13 mouse cellular contexts compared by ENCODE assay signal in the genomic region with DNA sequence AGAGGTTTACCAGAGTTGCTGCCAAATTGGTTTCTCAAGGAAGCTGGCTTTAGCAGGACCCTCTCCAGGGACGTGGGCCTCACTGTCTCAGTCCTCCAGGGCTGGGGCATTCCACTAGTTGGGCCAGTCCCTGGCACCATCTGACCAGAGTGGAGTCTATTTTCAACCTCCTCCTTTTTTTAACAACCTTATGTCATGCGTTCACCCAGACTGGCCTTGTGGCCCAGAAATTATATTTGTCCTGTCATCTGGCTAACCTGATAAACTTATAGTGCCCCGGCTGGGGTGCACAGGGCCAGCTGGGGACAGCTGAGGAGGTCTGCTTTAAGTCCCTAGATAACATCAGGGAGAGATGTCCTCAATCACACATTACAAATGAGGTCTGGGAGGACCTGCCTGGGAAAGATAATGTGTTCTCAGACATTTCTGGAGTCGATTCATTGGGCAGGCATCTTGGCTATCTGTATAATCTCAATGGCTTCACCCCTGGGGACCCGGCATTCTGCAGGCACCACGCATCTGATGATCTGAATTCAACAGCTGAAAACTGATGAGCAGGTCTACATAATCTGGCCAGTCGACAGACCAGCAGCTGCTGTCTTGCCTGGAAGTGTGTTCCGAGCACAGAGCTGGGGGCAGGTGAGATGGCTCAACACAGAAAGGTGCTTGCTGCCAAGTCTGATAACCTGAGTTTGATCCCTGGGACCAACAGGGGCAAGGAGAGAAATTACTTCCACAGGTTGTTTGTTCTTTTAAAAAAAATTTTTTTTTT.
DNase-seq lines count a peak whose midpoint lies in the region; ATAC-seq and TF ChIP-seq lines count a peak whose summit lies in the region.
"Had no signal": no experiment of that assay in that cellular context is flagged by ENCODE, and none has a peak within 500 bp of the region (broad histone marks: within the 10 kb centered on the region; RNA-seq: fewer than 3 reads in every experiment).

No protein-coding gene starts in this region.

- H3K4me3 ChIP-seq in embryonic facial prominence, embryonic 13.5 days: no peak overlapping the region
- no peak overlapping the region for H3K4me3 ChIP-seq in heart, embryonic 12.5 days
- no peak overlapping the region for H3K4me3 ChIP-seq in limb, embryonic 14.5 days (replicated peaks; ENCODE audit: low read length)
- no peak overlapping the region for H3K4me3 ChIP-seq in kidney, embryonic 16.5 days (ENCODE audit: low read length)
- H3K4me3 ChIP-seq: forebrain, embryonic 12.5 days had no signal

- DNase-seq in heart, adult 11 months: peak; percentile 97
- no peak for DNase-seq in heart, postnatal 25 days (ENCODE audit: low spot score)
- DNase-seq in limb, embryonic 14.5 days (ENCODE audit: low spot score): no peak
- DNase-seq in right cerebral cortex, postnatal 36 days (ENCODE audit: low spot score in 2 of 2): no peak
- DNase-seq: cerebellum, adult 8-10 months; lung, adult 18-20 months; thymus, adult 18-20 months had no signal

- intact Hi-C loops in heart, postnatal 25 days (cut with DNase I): no loop called here

- H3K9me3 ChIP-seq in embryonic facial prominence, embryonic 13.5 days: no peaks in the 10 kb centered on the region
- no peaks in the 10 kb centered on the region; the same call in 1 of the 2 replicates for H3K9me3 ChIP-seq in heart, embryonic 12.5 days (replicated peaks)
- no peaks in the 10 kb centered on the region for H3K9me3 ChIP-seq in limb, embryonic 14.5 days (ENCODE audit: control insufficient read depth, low read length)
- H3K9me3 ChIP-seq in kidney, embryonic 16.5 days (ENCODE audit: low read length): no peaks in the 10 kb centered on the region
- H3K9me3 ChIP-seq: forebrain, embryonic 12.5 days had no signal

- H3K9ac ChIP-seq in embryonic facial prominence, embryonic 13.5 days: no peak overlapping the region
- no peak overlapping the region for H3K9ac ChIP-seq in heart, embryonic 12.5 days
- H3K9ac ChIP-seq in limb, embryonic 14.5 days (ENCODE audit: low read depth, low read length, severe bottlenecking): no peak overlapping the region
- H3K9ac ChIP-seq in kidney, embryonic 16.5 days (replicated peaks; ENCODE audit: low read length): no peak overlapping the region
- H3K9ac ChIP-seq: forebrain, embryonic 12.5 days had no signal

- no peaks in the 10 kb centered on the region for H3K36me3 ChIP-seq in embryonic facial prominence, embryonic 13.5 days
- H3K36me3 ChIP-seq in heart, embryonic 12.5 days: no peaks in the 10 kb centered on the region
- no peaks in the 10 kb centered on the region for H3K36me3 ChIP-seq in limb, embryonic 14.5 days (ENCODE audit: control insufficient read depth, insufficient read depth, low read length)
- H3K36me3 ChIP-seq in kidney, embryonic 16.5 days (ENCODE audit: insufficient read depth, low read length): no peaks in the 10 kb centered on the region
- H3K36me3 ChIP-seq: forebrain, embryonic 12.5 days had no signal

- no peak for TF ChIP-seq POLR2A in limb, embryonic 14.5 days (IDR thresholded peaks at IDR 0.05; ENCODE audit: borderline replicate concordance, extremely low read depth, insufficient read depth, insufficient read length)

- peaks cover 17% of the 10 kb centered on the region for H3K4me1 ChIP-seq in embryonic facial prominence, embryonic 13.5 days
- peaks cover 16% of the 10 kb centered on the region for H3K4me1 ChIP-seq in heart, embryonic 12.5 days (replicated peaks)
- H3K4me1 ChIP-seq in limb, embryonic 14.5 days (ENCODE audit: control insufficient read depth, insufficient read depth, low read length): peaks cover 6% of the 10 kb centered on the region; the same call in 1 of the 2 replicates
- peaks cover 11% of the 10 kb centered on the region; the same call in 1 of the 2 replicates for H3K4me1 ChIP-seq in kidney, embryonic 16.5 days (ENCODE audit: insufficient read depth, low read length)

- 63% methylated on average over 8 of the region's 8 CpGs for whole genome bisulfite sequencing in embryonic facial prominence, embryonic 13.5 days
- 23% methylated on average over 8 of the region's 8 CpGs for WGBS in heart, embryonic 12.5 days
- WGBS in limb, embryonic 14.5 days: 54% methylated on average over 8 of the region's 8 CpGs
- 52% methylated on average over 8 of the region's 8 CpGs for WGBS in kidney, embryonic 16.5 days

- peak overlapping the region; percentile 22; the same call in 1 of the 2 replicates for H3K27ac ChIP-seq in embryonic facial prominence, embryonic 13.5 days
- H3K27ac ChIP-seq in heart, embryonic 12.5 days (ENCODE audit: poor library complexity, severe bottlenecking): no peak overlapping the region
- no peak overlapping the region for H3K27ac ChIP-seq in limb, embryonic 14.5 days (replicated peaks; ENCODE audit: low read depth, low read length)
- H3K27ac ChIP-seq in kidney, embryonic 16.5 days (ENCODE audit: low read length): no peak overlapping the region
- H3K27ac ChIP-seq: forebrain, embryonic 12.5 days had no signal

- H3K4me2 ChIP-seq in embryonic facial prominence, embryonic 13.5 days: peak overlapping the region; percentile 5; the same call in 1 of the 2 replicates
- no peak overlapping the region for H3K4me2 ChIP-seq in heart, embryonic 12.5 days
- no peak overlapping the region for H3K4me2 ChIP-seq in limb, embryonic 14.5 days (replicated peaks; ENCODE audit: low read depth, low read length, severe bottlenecking)
- H3K4me2 ChIP-seq in kidney, embryonic 16.5 days (replicated peaks; ENCODE audit: low read depth, low read length): no peak overlapping the region
- H3K4me2 ChIP-seq: forebrain, embryonic 12.5 days had no signal

- no peak for ATAC-seq in embryonic facial prominence, embryonic 13.5 days (ENCODE audit: insufficient number of reproducible peaks, insufficient read depth, low FRiP score, low TSS enrichment, low read depth)
- 0 out of 2 replicates have a peak, but pooled peaks have one; percentile 25 for ATAC-seq in heart, embryonic 12.5 days (ENCODE audit: insufficient number of reproducible peaks, low FRiP score)
- peak; percentile 26; the same call in 1 of the 2 replicates for ATAC-seq in limb, embryonic 14.5 days (ENCODE audit: low FRiP score, low read depth)
- ATAC-seq in activated CD4-positive, CD25-positive, alpha-beta regulatory T cell, adult 4 months: no peak
- no peak for ATAC-seq in kidney, embryonic 16.5 days (ENCODE audit: low FRiP score, low TSS enrichment)
- ATAC-seq: intestine, embryonic 16.5 days had no signal

- no peaks in the 10 kb centered on the region for H3K27me3 ChIP-seq in embryonic facial prominence, embryonic 13.5 days
- no peaks in the 10 kb centered on the region for H3K27me3 ChIP-seq in heart, embryonic 12.5 days (replicated peaks)
- no peaks in the 10 kb centered on the region for H3K27me3 ChIP-seq in limb, embryonic 14.5 days (ENCODE audit: control insufficient read depth, insufficient read depth, low read length)
- no peaks in the 10 kb centered on the region for H3K27me3 ChIP-seq in kidney, embryonic 16.5 days (ENCODE audit: insufficient read depth, low read length)

Comparison
In these comparisons a context has a peak if more than half of its experiments do, and no peak if none do; other contexts are left out.
1. ATAC-seq: peak in heart, embryonic 12.5 days (single experiment) and limb, embryonic 14.5 days (single experiment); none in embryonic facial prominence, embryonic 13.5 days (single experiment), activated CD4-positive, CD25-positive, alpha-beta regulatory T cell, adult 4 months (single experiment) and kidney, embryonic 16.5 days (single experiment).